Mouse (Mus musculus): Measurements from ENCODE around the gene Zbtb22. TPM values are rescaled to one million over a fixed set of nuclear protein-coding genes. Genes with fewer than 3 reads are reported as not detected.

Zbtb22 gene
- total RNA-seq, 2 experiments from 2014 or later, result 29.2 to 34.3 TPM

- no peak for DNase-seq
Measured at GRCm38 (mm10) chr17:33965082-33965845, 49.6 kb downstream of the Zbtb22 start.

- peak; percentile 54 for DNase-seq
Measured at GRCm38 (mm10) chr17:33965846-33966550, 50.3 kb downstream of the Zbtb22 start.

GRCm38 (mm10) chr17:33968489-33968888 lies 52.8 kb downstream of the Zbtb22 start:
- peak; percentile 87 for DNase-seq

Small RNA genes within 50 kb of the gene (microRNA-seq; reads per million reads assigned to microRNA genes)
- not detected for gene Gm27740

Other genes starting within 250 kb of the Zbtb22 start
- gene Hnrnpm, start 229.0 kb upstream of the Zbtb22 start, total RNA-seq (2021), result 100 to 1,000 TPM; 148 to 172 TPM
- 100 to 1,000 TPM; 115 to 126 TPM for gene March2, start 197.2 kb upstream of the Zbtb22 start, total RNA-seq (2021)
- 100 to 1,000 TPM; 213 to 245 TPM for gene Rab11b, start 155.4 kb upstream of the Zbtb22 start, total RNA-seq (2021)
- 100 to 1,000 TPM; 156 to 168 TPM for gene Angptl4, start 134.1 kb upstream of the Zbtb22 start, total RNA-seq (2021)
- 100 to 1,000 TPM in 1 of 2 experiments, 10 to 100 TPM in 1; 85.3 to 108 TPM for gene Kank3, start 105.4 kb upstream of the Zbtb22 start, total RNA-seq (2021)
- 1,000 to 10,000 TPM; 1,671 to 1,675 TPM for gene Rps28, start 91.3 kb upstream of the Zbtb22 start, total RNA-seq (2021)
- gene Ndufa7, start 91.3 kb upstream of the Zbtb22 start, total RNA-seq (2021), result 100 to 1,000 TPM; 564 to 570 TPM
- gene Cd320, start 72.8 kb upstream of the Zbtb22 start, total RNA-seq (2021), result 10 to 100 TPM; 29.6 to 39.4 TPM
- gene Gm7029, start 42.1 kb upstream of the Zbtb22 start, total RNA-seq (2021), result not detected
- 10 to 100 TPM; 13.4 to 15.8 TPM for gene Kifc1, start 25.2 kb upstream of the Zbtb22 start, total RNA-seq (2021)
- not detected for gene Platr17, start 10.8 kb upstream of the Zbtb22 start, total RNA-seq (2021)
- 10 to 100 TPM; 25.4 to 26.3 TPM for gene Daxx, start 6.5 kb upstream of the Zbtb22 start, total RNA-seq (2021)
- 100 to 1,000 TPM; 131 to 150 TPM for gene Tapbp, start within 50 bp of the Zbtb22 start, total RNA-seq (2021)
- 10 to 100 TPM; 57.1 to 76.3 TPM for gene Rgl2, start 13.6 kb downstream of the Zbtb22 start, total RNA-seq (2021)
- gene Pfdn6, start 24.4 kb downstream of the Zbtb22 start, total RNA-seq (2021), result 10 to 100 TPM; 81.2 to 94.9 TPM
- gene Wdr46, start 24.8 kb downstream of the Zbtb22 start, total RNA-seq (2021), result 10 to 100 TPM; 28.4 to 29.7 TPM
- gene B3galt4, start 35.6 kb downstream of the Zbtb22 start, total RNA-seq (2021), result 1 to 10 TPM; 4.8 to 5.8 TPM
- 10 to 100 TPM; 38.8 to 51.4 TPM for gene Vps52, start 39.9 kb downstream of the Zbtb22 start, total RNA-seq (2021)
- gene Rps18, start 40.1 kb downstream of the Zbtb22 start, total RNA-seq (2021), result 100 to 1,000 TPM; 943 to 952 TPM
- gene H2-K1, start 84.4 kb downstream of the Zbtb22 start, total RNA-seq (2021), result 100 to 1,000 TPM; 204 to 217 TPM
- gene Ring1, start 108.8 kb downstream of the Zbtb22 start, total RNA-seq (2021), result 10 to 100 TPM; 29.8 to 36.5 TPM
- gene H2-Ke6, start 112.2 kb downstream of the Zbtb22 start, total RNA-seq (2021), result 100 to 1,000 TPM; 184 to 194 TPM
- 100 to 1,000 TPM; 115 to 140 TPM for gene Slc39a7, start 115.8 kb downstream of the Zbtb22 start, total RNA-seq (2021)
- 10 to 100 TPM; 62.3 to 76.1 TPM for gene Rxrb, start 115.9 kb downstream of the Zbtb22 start, total RNA-seq (2021)
- gene Col11a2, start 123.5 kb downstream of the Zbtb22 start, total RNA-seq (2021), result 10 to 100 TPM in 1 of 2 experiments, 1 to 10 TPM in 1; 4.2 to 15.0 TPM
- gene H2-Oa, start 176.4 kb downstream of the Zbtb22 start, total RNA-seq (2021), result 1 to 10 TPM; 1.4 to 1.5 TPM
- gene H2-DMa, start 203.6 kb downstream of the Zbtb22 start, total RNA-seq (2021), result 10 to 100 TPM in 1 of 2 experiments, 1 to 10 TPM in 1; 8.9 to 15.2 TPM
- gene Brd2, start 206.7 kb downstream of the Zbtb22 start, total RNA-seq (2021), result 100 to 1,000 TPM; 170 to 181 TPM
- 1 to 10 TPM; 4.5 to 4.8 TPM for gene H2-DMb2, start 227.4 kb downstream of the Zbtb22 start, total RNA-seq (2021)
- 1 to 10 TPM; 3.6 to 5.8 TPM for gene H2-DMb1, start 237.2 kb downstream of the Zbtb22 start, total RNA-seq (2021)

All from adrenal gland, postnatal 10 days (tissue).